Mouse (Mus musculus) spleen, adult 2 months (tissue): ENCODE results near the gene Triap1.

ENCODE experiments used
- CTCF ChIP-seq: fragments of 200-500 bp; IDR thresholded peaks from 2 replicates; pipeline ENCODE4 v1.5.1; 2011; ENCODE audit warnings: mild to moderate bottlenecking, inconsistent platforms; ENCODE audit not compliant: insufficient read depth, insufficient read length, insufficient replicate concordance; ENCODE audit errors: extremely low read depth
- POLR2A ChIP-seq: fragments of 200-500 bp; IDR thresholded peaks from 2 replicates; pipeline ENCODE4 v1.6.1; 2011; ENCODE audit warnings: low read depth, low read length, inconsistent platforms

DNA sequence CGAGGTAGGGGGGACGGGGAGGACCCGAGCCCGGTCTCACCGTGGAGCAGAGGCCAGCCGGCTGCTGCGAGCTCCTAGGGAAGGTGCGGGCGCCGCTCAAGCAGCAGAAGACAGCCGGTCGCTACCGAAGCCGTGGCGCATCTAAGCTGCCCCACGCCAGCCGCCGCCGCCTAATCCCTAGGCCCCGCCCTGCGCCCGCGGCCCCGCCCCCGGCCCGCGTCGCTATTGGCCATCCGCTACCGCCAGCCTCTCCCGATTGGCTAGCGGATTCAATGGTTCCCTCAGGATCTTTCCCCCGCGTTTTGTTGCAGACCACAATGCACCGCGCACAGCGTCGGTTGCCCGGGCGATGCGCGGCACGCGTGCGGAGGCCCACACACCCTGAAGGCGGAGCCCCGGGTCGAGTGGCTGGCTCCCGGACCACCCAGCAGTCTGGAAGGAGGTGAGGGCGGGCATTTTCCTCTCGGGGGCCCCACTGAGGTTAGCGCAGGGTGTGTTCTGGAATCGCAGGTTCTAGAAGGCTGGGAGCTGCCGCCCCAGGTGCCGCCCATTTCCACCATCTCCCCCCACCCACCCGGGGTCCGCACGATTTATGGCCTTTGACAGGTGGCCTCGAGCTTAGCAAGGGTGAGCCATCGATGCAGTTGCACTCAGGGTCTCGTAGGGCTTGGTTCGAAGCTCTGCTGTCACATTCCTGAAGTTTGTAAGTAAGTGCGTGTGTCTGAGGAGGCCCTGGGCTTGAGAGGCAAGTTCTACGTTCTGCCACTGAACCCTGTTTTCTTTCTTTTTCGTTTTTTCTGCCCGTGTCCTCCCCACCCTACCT is 40.0 kb upstream of the Triap1 start, which contains the start of gene Dynll1:
- TF ChIP-seq POLR2A (peak; percentile 84), CTCF (no peak)
